Mouse (Mus musculus): ENCODE measurements at regions not wholly inside any gene's neighbourhood (a gene's known extent, or its start where the extent isn't known, plus 50 kb on each side); places are given as distances from the start of the nearest gene placed in this dataset.

- TF ChIP-seq CTCF (IDR thresholded peaks at IDR 0.05; ENCODE audit: borderline replicate concordance, extremely low read depth, insufficient read depth, insufficient read length) (no peak), POLR2A (IDR thresholded peaks at IDR 0.05; ENCODE audit: borderline replicate concordance, extremely low read depth, insufficient read depth, insufficient read length, poor library complexity, severe bottlenecking) (no peak)
These were observed 104.6 kb upstream of the Irx5 start for GRCm38 (mm10) chr8:92252597-92253375.

All from brain, embryonic 14.5 days (tissue).